Mouse (Mus musculus): ENCODE data around the gene Gmpr2. TPM values are rescaled to one million over a fixed set of nuclear protein-coding genes. Genes with fewer than 3 reads are reported as not detected.

Gene Gmpr2
- polyA plus RNA-seq, 1 experiment from 2014 or later, result 58.4 TPM

DNA sequence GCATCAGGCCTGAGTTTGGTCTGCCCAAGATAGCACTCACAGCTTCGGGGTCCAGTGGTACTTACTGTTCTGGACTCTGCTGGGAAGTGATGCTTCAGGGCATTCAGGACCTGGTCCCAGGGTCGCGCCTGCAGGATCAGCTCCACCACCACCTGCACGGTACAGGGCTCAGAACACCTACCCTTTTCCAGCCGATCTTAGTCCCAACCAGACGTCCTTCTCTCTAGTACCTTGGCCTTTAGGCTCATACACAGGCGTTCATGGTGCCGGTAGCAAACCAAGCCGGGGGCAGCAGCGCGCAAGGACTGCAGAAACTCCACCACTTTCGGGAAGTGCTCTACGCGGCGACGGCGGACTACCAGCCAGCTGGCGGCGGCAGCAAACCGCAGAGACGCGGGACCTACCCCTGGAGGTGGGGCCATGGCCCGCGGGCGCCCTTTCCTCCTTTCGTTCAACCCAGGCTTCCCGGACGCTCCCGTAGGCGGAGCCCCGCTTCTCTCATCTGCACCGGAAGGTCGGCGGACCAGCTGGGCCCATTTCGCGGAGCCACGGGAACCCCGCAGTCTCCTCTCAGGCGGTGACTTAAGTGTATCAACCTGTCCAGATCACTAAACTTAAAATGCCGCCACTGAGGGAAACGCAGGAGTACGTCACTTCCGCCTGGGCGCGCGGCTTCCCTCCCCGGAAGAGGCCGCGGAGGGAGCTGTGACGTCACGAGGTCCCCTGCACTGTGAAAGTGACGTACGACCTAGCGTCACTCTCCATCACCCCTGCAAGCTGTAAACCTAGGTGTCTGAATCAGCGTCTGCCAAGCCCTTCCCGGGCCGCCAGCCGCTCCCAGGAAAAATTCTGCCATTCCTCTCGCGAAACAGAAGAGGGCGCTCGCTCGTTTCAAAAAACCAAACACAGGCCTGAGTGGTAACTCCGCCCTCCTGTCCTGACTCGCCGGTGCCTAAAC is 9.7 kb downstream of the Gmpr2 start, which contains the start of gene Tinf2:
Tinf2 (minus strand) TSS at position 661 of the 958 bp plus-strand sequence.
- Histone ChIP-seq H3K9me3 (ENCODE audit: low read depth, low read length) (no peaks in the 10 kb centered on the region), H3K36me3 (ENCODE audit: insufficient read depth) (peaks cover 41% of the 10 kb centered on the region), H3K4me2 (peak within 1 kb of the TSS; percentile 82), H3K4me3 (ENCODE audit: low read depth, low read length) (peak within 1 kb of the TSS; percentile 78), H3K27ac (ENCODE audit: low read depth) (peak within 1 kb of the TSS; percentile 92), H3K9ac (peak within 1 kb of the TSS; percentile 81), H3K27me3 (ENCODE audit: insufficient read depth, low read length) (no peaks in the 10 kb centered on the region), H3K4me1 (ENCODE audit: insufficient read depth) (no peaks in the 10 kb centered on the region)
- ATAC-seq (ENCODE audit: insufficient read depth) (peak; percentile 98), DNase-seq (peak; percentile 99)
- WGBS, result under 1% methylated on average over 65 of the region's 66 CpGs
- peak; percentile 85 for TF ChIP-seq CTCF (IDR thresholded peaks at IDR 0.05; ENCODE audit: low read depth)

DNA sequence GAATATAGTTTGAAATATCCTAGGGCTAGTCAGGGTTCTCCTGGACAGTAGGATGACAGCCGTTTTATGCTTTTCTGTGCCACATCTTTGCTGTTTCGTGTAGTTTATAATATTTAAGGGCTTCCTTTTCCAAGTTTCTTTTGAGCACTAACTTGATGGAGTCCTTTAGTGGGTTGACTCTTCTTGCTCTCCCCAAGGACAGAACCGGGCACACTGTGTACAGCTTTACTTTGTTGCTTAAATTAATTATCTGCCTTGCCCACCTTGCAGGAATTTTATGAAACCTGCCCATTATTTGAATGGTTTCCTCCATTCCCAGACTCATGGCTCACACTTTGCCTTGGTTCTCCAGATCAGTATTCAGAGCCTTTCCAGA is 10.4 kb downstream of the Gmpr2 start:
- TF ChIP-seq CTCF (IDR thresholded peaks at IDR 0.05; ENCODE audit: low read depth), result no peak
- Histone ChIP-seq H3K9ac (peak overlapping the region; percentile 81), H3K4me3 (ENCODE audit: low read depth, low read length) (peak overlapping the region; percentile 78), H3K27ac (ENCODE audit: low read depth) (peak overlapping the region; percentile 92; the same call in 1 of the 2 replicates), H3K27me3 (ENCODE audit: insufficient read depth, low read length) (no peaks in the 10 kb centered on the region), H3K9me3 (ENCODE audit: low read depth, low read length) (no peaks in the 10 kb centered on the region), H3K36me3 (ENCODE audit: insufficient read depth) (peaks cover 34% of the 10 kb centered on the region), H3K4me2 (peak overlapping the region; percentile 82), H3K4me1 (ENCODE audit: insufficient read depth) (no peaks in the 10 kb centered on the region)
- no peak for DNase-seq
- 10% methylated on average over 3 of the region's 3 CpGs for WGBS
- ATAC-seq (ENCODE audit: insufficient read depth), result peak; percentile 12; the same call in 1 of the 2 replicates

DNA sequence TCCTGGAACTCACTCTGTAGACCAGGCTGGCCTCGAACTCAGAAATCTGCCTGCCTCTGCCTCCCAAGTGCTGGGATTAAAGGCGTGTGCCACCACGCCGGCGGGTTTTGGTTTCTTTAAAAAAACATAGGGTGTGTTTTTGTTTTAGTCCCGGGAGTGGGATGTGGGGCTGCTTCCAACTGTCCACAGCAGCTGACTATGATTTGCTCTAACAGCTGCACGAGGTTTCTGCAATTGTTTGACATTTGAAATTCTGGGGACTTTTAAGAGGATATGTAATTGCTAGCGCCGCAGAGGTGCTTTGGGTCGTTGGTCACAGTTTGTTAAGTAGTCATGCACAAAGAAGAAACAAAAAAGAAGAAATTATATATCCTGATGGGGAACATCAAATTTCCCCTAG is 17.7 kb downstream of the Gmpr2 start:
- 71% methylated on average over 10 of the region's 10 CpGs for WGBS
- Histone ChIP-seq H3K4me2 (no peak overlapping the region), H3K36me3 (ENCODE audit: insufficient read depth) (no peaks in the 10 kb centered on the region), H3K4me3 (ENCODE audit: low read depth, low read length) (no peak overlapping the region), H3K9ac (no peak overlapping the region), H3K9me3 (ENCODE audit: low read depth, low read length) (no peaks in the 10 kb centered on the region), H3K27ac (ENCODE audit: low read depth) (no peak overlapping the region), H3K4me1 (ENCODE audit: insufficient read depth) (no peaks in the 10 kb centered on the region), H3K27me3 (ENCODE audit: insufficient read depth, low read length) (no peaks in the 10 kb centered on the region)
- no peak for DNase-seq
- no peak for ATAC-seq (ENCODE audit: insufficient read depth)
- TF ChIP-seq CTCF (IDR thresholded peaks at IDR 0.05; ENCODE audit: low read depth), result no peak

DNA sequence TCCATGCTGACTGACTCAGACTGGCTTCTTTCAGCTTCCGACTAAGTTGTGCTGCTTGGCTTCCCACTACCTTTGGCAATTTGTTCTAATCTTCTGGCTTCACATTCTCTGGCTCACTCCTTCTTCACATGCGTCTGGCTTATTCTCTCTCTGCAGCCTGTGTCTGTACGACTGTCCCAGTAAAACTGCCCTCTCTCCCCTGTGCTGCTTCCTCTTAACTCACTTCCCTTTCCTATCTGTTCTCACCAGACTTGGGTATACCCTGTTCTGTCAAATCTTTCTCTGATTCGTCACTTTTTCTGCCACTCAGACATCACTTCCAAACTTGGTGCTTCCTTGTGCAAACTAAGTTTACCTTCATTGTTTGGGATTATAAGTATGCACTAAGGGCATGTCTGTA is 25.5 kb downstream of the Gmpr2 start:
- Histone ChIP-seq H3K4me2 (no peak overlapping the region), H3K36me3 (ENCODE audit: insufficient read depth) (no peaks in the 10 kb centered on the region), H3K4me3 (ENCODE audit: low read depth, low read length) (no peak overlapping the region), H3K9ac (no peak overlapping the region), H3K9me3 (ENCODE audit: low read depth, low read length) (no peaks in the 10 kb centered on the region), H3K27me3 (ENCODE audit: insufficient read depth, low read length) (no peaks in the 10 kb centered on the region), H3K27ac (ENCODE audit: low read depth) (no peak overlapping the region), H3K4me1 (ENCODE audit: insufficient read depth) (no peaks in the 10 kb centered on the region)
- WGBS, result 69% methylated on average over 4 of the region's 4 CpGs
- TF ChIP-seq CTCF (IDR thresholded peaks at IDR 0.05; ENCODE audit: low read depth), result no peak
- no peak for ATAC-seq (ENCODE audit: insufficient read depth)
- no peak for DNase-seq

GRCm38 (mm10) chr14:55701131-55701530 is 29.4 kb downstream of the Gmpr2 start:
- 49% methylated on average over 9 of the region's 9 CpGs for whole genome bisulfite sequencing
- TF ChIP-seq CTCF (IDR thresholded peaks at IDR 0.05; ENCODE audit: low read depth), result no peak
- no peak for ATAC-seq (ENCODE audit: insufficient read depth)

DNA sequence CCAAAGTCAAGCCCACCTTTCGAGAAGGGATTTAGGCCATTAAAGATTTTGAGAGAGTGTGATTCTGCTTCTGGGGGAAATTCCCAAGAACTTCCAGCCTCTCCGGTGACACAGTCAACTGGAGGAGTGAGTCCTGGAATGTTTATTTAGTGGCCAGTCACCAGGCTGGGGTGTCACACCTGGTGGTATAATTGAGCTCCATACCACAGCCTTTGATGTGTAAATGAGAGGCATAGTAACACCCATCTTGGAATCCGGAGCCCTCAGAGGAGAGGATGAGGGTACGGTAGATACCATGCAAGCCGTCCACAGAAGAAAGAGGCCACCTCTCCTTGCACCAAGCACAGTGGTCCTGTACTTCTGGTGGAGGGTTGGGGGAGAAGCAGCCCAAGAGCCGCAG is 31.0 kb downstream of the Gmpr2 start:
- TF ChIP-seq CTCF (IDR thresholded peaks at IDR 0.05; ENCODE audit: low read depth), result no peak
- Histone ChIP-seq H3K27ac (ENCODE audit: low read depth) (0 out of 2 replicates have a peak overlapping the region, but pooled peaks have one; percentile 1), H3K9ac (no peak overlapping the region), H3K27me3 (ENCODE audit: insufficient read depth, low read length) (no peaks in the 10 kb centered on the region), H3K4me3 (ENCODE audit: low read depth, low read length) (no peak overlapping the region), H3K36me3 (ENCODE audit: insufficient read depth) (no peaks in the 10 kb centered on the region), H3K4me2 (no peak overlapping the region), H3K9me3 (ENCODE audit: low read depth, low read length) (no peaks in the 10 kb centered on the region), H3K4me1 (ENCODE audit: insufficient read depth) (no peaks in the 10 kb centered on the region)
- 38% methylated on average over 6 of the region's 6 CpGs for WGBS
- ATAC-seq (ENCODE audit: insufficient read depth) (no peak), DNase-seq (no peak)

More at GRCm38 (mm10) chr14:55701131-55701530, 29.4 kb downstream of the Gmpr2 start:
- Histone ChIP-seq H3K36me3 (ENCODE audit: insufficient read depth) (no peaks in the 10 kb centered on the region), H3K9ac (no peak overlapping the region), H3K9me3 (ENCODE audit: low read depth, low read length) (no peaks in the 10 kb centered on the region), H3K4me2 (no peak overlapping the region), H3K27ac (ENCODE audit: low read depth) (no peak overlapping the region), H3K4me3 (ENCODE audit: low read depth, low read length) (no peak overlapping the region), H3K27me3 (ENCODE audit: insufficient read depth, low read length) (no peaks in the 10 kb centered on the region), H3K4me1 (ENCODE audit: insufficient read depth) (no peaks in the 10 kb centered on the region)
- DNase-seq, result no peak

DNA sequence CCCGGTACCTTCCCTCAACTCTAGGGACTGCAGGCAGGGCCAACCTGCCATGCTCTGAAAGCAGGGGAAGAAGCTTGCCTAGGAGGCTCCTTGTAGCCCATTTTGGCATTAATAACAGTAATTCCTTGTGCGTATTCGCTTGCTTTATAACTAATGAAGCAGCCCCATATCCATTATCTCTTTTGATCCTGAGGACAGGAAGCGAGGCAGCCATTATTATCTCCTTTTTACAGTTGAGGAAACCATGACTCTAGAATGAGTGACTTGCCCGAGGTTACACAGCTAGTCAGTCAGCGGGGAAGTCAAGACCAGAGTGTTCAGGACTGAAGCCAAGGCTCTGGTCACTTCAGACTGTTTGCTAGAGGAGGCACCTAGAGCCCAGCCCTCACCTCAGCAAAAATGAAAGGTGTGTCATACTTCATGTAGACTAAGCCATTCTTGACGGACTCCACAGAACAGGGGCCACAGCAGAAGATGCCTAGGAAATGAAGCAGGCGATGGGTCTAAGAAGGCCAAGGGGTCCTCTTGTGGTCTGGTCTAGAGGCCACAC is 34.4 kb downstream of the Gmpr2 start:
- Histone ChIP-seq H3K4me2 (no peak overlapping the region), H3K36me3 (ENCODE audit: insufficient read depth) (no peaks in the 10 kb centered on the region), H3K27ac (ENCODE audit: low read depth) (no peak overlapping the region), H3K9me3 (ENCODE audit: low read depth, low read length) (no peaks in the 10 kb centered on the region), H3K4me3 (ENCODE audit: low read depth, low read length) (no peak overlapping the region), H3K27me3 (ENCODE audit: insufficient read depth, low read length) (no peaks in the 10 kb centered on the region), H3K4me1 (ENCODE audit: insufficient read depth) (no peaks in the 10 kb centered on the region), H3K9ac (no peak overlapping the region)
- ATAC-seq (ENCODE audit: insufficient read depth), result no peak
- DNase-seq, result no peak
- TF ChIP-seq CTCF (IDR thresholded peaks at IDR 0.05; ENCODE audit: low read depth), result no peak
- WGBS, result 80% methylated on average over 8 of the region's 8 CpGs

Measured in lung, embryonic 14.5 days (tissue).